Mouse (Mus musculus): Measurements from ENCODE around the gene Bach2. TPM values are rescaled to one million over a fixed set of nuclear protein-coding genes. Genes with fewer than 3 reads are reported as not detected.

Gene Bach2
- total RNA-seq, 1 experiment from 2014 or later, result 4.7 TPM

DNA sequence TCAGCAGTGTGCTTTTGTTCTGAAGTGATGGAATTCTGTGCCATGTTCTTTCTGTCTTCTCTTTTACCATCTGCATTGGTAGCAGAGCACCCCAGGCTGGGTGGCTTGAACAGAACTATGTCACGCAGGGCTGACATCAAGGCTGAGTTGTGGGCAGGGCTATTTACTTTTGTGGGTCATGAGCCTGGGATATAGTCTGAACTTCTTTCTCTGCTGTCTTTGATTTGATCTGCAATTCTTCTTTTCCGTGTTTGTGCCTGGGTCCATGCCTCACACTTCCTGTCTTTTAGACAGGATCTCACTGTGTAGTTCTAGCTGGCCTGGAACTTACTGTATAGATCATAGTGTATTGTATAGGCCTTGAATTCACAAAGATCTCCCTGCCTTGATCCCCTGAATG is 90.0 kb downstream of the Bach2 start:
- DNase-seq, result no peak

DNA sequence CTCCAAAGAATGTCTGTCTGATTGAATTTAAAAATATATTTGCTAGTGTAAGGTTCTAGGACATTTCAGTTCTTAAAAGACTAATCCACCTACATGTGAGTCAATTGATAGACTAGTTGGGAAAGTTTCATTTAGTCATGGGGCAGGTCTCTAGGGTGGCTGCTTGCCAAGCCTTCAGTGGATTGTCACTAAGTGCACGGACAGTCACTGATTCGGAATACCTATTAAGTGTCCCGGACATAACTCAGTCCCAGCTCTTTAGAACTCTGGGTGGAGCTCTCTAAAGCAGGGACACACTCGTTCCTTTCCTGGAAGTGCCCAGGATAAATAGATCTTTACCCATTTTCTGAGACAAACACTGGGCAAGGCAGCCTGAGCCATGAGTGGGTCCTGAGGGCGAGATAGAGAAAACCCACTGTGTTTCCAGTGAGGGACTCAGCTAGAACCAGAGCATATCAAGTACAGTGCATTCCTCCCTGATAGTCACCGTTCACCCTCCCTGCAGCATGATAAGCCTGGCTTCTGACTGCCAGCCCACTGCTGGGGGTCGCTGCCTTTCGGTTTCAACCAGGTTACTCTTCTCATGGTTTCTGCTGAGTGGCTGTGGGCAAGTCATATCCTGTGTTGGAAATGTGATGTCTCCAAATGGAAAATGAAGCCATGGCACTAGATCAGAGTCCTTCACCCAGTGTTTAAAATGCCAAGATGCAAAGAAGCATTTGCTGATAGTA is 92.1 kb downstream of the Bach2 start:
- DNase-seq, result no peak

DNA sequence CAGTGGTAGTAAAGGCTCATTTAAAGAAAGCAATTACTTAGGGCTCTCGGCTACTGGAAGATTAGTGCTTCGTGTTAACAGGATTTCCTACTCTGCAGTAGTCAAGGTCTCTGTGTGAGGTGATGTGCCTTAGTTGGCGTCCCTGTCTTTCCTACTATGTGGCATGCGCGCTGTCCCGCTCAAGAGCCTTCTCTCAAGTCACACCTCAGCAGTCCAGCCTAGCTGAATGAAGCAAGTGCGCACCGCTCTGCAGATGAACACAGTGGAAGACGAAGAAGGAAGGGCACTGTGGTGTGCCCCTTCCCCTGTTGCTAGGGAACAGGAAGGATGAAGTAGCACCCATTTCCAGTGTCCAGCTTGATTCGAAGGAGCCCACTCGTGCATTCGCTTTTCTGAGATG is 93.4 kb downstream of the Bach2 start:
- DNase-seq, result no peak

GRCm38 (mm10) chr4:32334131-32334530 is 95.5 kb downstream of the Bach2 start:
- no peak for DNase-seq

DNA sequence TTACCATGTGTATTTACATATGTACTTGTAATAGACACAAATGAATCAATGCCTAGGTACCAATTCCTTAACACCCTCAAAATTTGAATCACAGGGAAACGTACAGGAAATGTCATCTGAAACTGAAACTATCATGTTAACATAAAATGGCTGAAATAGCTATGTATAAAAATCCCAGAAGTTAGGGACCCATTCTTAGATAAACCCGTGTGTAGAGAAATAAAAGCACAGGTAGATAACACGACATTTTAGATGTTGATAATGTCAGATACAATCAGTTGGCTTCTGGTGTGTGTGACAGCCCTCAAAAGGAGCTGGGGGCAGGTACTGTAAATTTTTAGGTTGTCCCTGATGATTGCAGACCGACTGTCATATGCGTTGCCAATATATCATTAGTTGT is 96.2 kb downstream of the Bach2 start:
- DNase-seq, result no peak

DNA sequence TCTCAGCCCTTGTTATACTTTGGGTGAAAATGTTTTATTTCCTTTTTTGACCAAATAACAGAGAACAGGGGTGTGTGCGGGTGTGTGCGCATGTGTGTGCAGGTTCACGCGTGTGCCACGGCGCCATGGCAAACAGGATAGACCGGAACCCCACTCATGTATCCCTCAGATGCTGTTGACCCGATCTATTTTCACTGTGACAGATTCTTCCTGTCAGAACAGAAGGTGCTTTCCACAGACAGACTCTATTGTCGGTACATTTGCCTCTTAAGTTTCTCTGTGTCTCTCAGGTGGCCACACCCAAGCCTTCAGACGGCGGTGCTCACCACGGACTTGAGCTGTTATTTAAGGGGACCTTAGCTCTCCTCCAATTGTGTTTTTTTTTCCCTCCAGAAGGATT is 97.1 kb downstream of the Bach2 start:
- DNase-seq, result no peak

- DNase-seq, result no peak
Observed at GRCm38 (mm10) chr4:32336642-32337041, 98.0 kb downstream of the Bach2 start.

DNA sequence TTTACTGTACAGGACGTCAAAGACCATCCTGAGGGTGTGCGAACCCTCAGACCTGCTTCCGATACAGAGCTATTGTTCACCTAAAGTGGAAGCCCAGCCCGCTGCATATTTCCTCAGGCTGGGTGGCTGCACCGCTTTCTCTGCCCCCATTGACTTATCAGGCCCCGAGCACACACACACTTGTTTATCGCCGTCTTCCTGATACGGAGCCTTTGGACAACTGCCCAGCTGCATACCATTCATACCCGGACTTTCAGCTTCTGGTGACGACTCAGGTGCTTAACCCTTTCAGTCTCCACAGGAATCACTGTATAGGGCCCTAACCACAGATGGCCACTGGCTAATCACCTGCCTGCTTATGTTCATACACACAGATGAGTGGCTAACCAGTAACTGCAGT is 99.0 kb downstream of the Bach2 start:
- peak; percentile 30 for DNase-seq

DNA sequence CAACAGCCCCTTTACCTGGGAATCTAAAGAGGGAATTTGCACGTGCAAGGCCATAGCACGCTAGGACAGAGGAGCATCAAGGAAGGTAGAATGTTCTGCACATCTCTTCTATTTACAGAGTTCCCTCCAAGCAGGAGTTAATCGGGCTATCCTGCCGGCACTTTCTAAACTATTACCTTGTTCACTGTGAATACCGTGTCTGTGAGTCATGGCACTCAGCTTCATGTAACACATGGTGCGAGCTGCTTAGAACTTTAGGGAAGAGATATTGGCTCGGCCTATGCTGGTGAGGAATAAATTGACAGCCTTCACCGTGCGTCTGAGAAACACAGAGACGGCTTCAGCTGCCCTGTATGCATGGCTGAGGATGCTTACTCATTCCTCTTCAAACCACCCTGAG is 99.8 kb downstream of the Bach2 start:
- DNase-seq, result no peak

GRCm38 (mm10) chr4:32340844-32341243 is 102.2 kb downstream of the Bach2 start:
- no peak for DNase-seq

DNA sequence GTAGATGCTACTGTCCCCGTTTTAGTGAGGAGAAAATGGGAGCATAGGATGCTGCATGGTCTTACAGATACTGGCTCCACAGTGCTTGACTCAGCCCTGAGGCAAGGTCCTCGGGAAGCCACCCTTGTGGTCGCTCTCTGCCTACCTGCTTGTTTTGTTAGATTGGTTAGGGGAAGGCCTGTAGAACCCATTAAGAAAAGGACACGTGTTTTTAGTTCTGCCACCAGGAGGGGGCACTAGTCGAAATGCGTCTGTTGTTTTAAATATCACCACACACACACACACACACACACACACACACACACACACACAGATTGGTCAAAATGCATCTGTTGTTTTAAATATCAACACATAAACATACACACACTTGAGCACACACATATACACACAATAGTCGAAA is 103.7 kb downstream of the Bach2 start:
- no peak for DNase-seq

DNA sequence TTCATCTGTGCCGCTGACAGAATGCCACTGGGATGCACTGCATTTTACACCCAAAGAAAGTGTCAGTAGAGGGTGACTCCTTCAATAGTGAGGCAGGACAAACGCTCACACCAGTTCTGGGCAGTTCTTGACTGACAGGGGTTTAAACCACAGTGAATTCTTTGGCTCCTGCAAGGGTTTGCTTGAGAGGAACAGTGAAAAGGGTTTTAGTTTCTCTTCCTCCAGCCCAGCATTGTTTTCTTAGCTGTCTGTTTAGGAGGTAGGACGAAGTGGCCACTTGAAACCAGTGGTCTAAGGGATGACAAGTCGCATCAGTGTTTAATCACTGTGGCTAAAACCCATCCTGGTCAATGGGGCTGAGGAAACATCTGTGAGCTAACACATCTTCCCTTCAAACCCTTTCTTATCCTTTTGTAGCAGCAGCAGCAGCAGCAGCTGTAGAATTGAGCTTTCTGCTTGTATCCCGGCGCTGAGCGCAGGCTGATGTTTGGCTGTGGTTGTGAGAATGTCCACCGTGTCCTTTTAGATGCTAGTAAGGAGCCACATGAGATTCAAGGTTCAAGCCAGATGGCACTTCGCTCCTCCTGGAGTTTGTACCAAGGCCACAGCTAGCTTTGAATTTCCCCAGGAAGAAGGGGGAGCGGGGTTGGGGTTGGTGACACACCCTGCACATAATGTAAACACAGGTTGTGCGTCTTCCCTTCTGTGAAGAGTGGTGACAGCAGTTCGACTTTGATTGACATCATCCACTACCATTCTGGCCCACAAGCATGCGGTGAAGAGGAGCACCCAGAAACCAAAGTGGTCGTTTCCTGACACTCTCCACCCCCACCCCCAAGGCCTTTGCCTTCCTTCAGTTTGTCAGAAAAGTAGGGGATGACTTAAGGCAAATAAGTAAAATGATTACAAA is 104.9 kb downstream of the Bach2 start:
- no peak for DNase-seq

DNA sequence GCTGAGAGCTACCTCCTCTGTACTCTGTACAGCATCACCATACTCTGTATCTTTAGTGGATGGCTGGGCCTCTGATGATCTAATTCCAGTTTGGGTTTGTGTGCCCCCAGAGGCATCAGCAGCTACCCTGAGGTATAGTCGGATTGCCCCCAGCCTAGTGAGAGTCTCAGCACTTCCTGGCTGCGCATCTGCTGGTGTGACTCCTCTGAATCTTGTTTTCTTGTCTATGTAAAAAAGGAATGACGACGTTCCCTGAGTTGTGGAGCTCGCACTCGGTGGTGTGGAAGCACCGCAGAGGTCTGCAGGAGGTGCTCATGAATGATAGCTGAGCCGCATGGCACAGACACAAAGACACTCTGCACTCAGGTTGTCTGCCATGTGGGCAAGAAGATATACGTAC is 105.7 kb downstream of the Bach2 start:
- DNase-seq, result no peak

GRCm38 (mm10) chr4:32347202-32347601 is 108.6 kb downstream of the Bach2 start:
- no peak for DNase-seq

GRCm38 (mm10) chr4:32347711-32348110 is 109.1 kb downstream of the Bach2 start:
- no peak for DNase-seq

- no peak for DNase-seq
Observed at GRCm38 (mm10) chr4:32349361-32349760, 110.8 kb downstream of the Bach2 start.

DNA sequence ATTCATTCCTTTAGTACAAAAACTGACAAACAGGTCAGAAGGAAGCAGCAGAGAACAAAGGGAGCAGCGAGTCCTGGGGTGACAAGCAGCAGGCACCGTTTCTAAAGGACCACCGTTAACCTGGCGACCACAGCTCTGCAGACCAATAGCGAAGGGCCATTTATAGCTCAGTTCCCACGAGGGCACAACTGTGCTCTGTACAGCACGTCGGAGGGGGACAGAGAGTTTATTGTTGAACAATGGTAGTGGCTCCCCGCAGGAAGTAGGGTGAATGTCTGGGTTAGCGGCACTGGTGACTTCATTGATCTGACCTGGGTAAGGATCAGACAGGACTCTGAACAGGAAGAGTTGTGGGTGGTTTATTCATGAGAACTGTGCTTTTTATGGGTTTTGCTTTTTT is 112.6 kb downstream of the Bach2 start:
- DNase-seq, result no peak

DNA sequence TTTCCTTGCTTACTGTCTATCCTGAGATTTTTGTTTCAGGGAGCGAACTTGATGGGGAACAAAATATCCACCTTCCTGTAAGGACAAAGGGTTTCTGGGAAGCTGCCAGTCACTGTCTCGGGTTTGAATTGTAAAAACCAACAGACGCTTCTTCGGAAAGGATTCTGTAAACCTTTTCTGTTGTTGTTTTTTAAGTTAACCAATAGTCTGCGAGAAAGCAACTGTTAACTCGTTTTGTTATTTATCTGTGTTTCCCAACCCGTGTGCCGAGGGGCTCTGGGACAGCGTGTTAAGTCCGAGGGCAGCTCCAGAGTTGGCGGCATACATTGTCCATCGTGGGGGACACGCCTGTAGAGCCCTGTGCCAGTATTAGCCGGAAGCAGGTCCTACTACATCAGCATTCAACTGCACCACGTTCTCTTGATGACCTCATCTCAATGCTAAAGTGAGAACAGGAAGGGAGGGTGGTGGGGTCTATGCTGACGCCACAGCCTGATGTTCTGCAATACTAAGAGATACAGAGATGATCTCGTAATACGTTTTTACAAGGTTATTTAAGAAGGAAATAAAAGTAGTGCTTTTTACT is 113.2 kb downstream of the Bach2 start:
- DNase-seq, result no peak

DNA sequence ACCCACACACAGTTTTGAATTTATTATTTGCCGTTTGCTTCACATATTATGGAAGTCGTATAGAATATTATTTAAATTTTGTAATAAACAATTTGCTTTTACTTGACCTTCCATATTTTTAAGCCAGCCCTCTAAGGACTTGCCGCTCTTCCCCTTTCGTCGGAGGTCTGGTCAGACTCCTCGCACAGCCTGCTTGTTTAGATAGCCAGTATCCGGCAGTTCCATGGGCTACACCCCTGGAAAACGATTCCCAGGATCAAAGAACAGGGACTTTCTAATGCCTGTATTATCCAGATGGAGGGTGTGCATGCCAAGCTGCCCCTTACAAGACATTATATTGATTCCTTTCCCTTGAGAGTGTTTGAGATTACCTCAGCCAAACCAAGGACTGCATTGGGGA is 113.8 kb downstream of the Bach2 start:
- DNase-seq, result no peak

- no peak for DNase-seq
Observed at GRCm38 (mm10) chr4:32352842-32353241, 114.2 kb downstream of the Bach2 start.

- no peak for DNase-seq
Observed at GRCm38 (mm10) chr4:32355935-32356617, 117.5 kb downstream of the Bach2 start.

GRCm38 (mm10) chr4:32357996-32358600 is 119.5 kb downstream of the Bach2 start:
- DNase-seq, result no peak
